Mouse (Mus musculus): ENCODE data around the gene Psma5. TPM values are rescaled to one million over a fixed set of nuclear protein-coding genes. Genes with fewer than 3 reads are reported as not detected.

Psma5 gene
- polyA plus RNA-seq, 1 experiment from 2014 or later, result 327 TPM

GRCm38 (mm10) chr3:108287811-108288805 lies 31.4 kb downstream of the Psma5 start:
- ATAC-seq (ENCODE audit: low FRiP score, low TSS enrichment), result peak; percentile 36
- Histone ChIP-seq H3K27ac (ENCODE audit: low read depth, low read length) (peak overlapping the region; percentile 70), H3K9me3 (ENCODE audit: control insufficient read depth, low read length) (no peaks in the 10 kb centered on the region), H3K36me3 (ENCODE audit: control insufficient read depth, insufficient read depth, low read length) (no peaks in the 10 kb centered on the region), H3K9ac (ENCODE audit: low read depth, low read length) (no peak overlapping the region; the same call in 1 of the 2 replicates), H3K4me1 (ENCODE audit: control insufficient read depth, insufficient read depth, low read length) (peaks cover 56% of the 10 kb centered on the region), H3K27me3 (ENCODE audit: control insufficient read depth, insufficient read depth, low read length) (no peaks in the 10 kb centered on the region), H3K4me2 (replicated peaks; ENCODE audit: low read depth, low read length) (peak overlapping the region; percentile 24), H3K4me3 (ENCODE audit: low read length) (no peak overlapping the region)
- 11% methylated on average over 17 of the region's 17 CpGs for WGBS

- 73% methylated on average over 13 of the region's 13 CpGs for WGBS
- no peak overlapping the region for H3K4me3 ChIP-seq (ENCODE audit: low read length)
- no peak overlapping the region for H3K27ac ChIP-seq (ENCODE audit: low read depth, low read length)
- H3K4me2 ChIP-seq (replicated peaks; ENCODE audit: low read depth, low read length), result no peak overlapping the region
- no peak for ATAC-seq (ENCODE audit: low FRiP score, low TSS enrichment)
- H3K4me1 ChIP-seq (ENCODE audit: control insufficient read depth, insufficient read depth, low read length), result peaks cover 53% of the 10 kb centered on the region
- H3K9me3 ChIP-seq (ENCODE audit: control insufficient read depth, low read length), result no peaks in the 10 kb centered on the region
- H3K36me3 ChIP-seq (ENCODE audit: control insufficient read depth, insufficient read depth, low read length), result no peaks in the 10 kb centered on the region
- no peak overlapping the region for H3K9ac ChIP-seq (ENCODE audit: low read depth, low read length)
- no peaks in the 10 kb centered on the region for H3K27me3 ChIP-seq (ENCODE audit: control insufficient read depth, insufficient read depth, low read length)
Measured at GRCm38 (mm10) chr3:108289311-108290130, 32.8 kb downstream of the Psma5 start.

- Histone ChIP-seq H3K27ac (ENCODE audit: low read depth, low read length) (no peak overlapping the region), H3K4me1 (ENCODE audit: control insufficient read depth, insufficient read depth, low read length) (peaks cover 49% of the 10 kb centered on the region), H3K4me2 (replicated peaks; ENCODE audit: low read depth, low read length) (no peak overlapping the region), H3K9ac (ENCODE audit: low read depth, low read length) (no peak overlapping the region), H3K9me3 (ENCODE audit: control insufficient read depth, low read length) (no peaks in the 10 kb centered on the region), H3K4me3 (ENCODE audit: low read length) (no peak overlapping the region), H3K27me3 (ENCODE audit: control insufficient read depth, insufficient read depth, low read length) (no peaks in the 10 kb centered on the region), H3K36me3 (ENCODE audit: control insufficient read depth, insufficient read depth, low read length) (no peaks in the 10 kb centered on the region)
- WGBS, result 64% methylated on average over 17 of the region's 17 CpGs
- ATAC-seq (ENCODE audit: low FRiP score, low TSS enrichment), result no peak
Measured at GRCm38 (mm10) chr3:108291036-108291799, 34.5 kb downstream of the Psma5 start.

- no peak overlapping the region for H3K9ac ChIP-seq (ENCODE audit: low read depth, low read length)
- no peak overlapping the region for H3K4me3 ChIP-seq (ENCODE audit: low read length)
- H3K27me3 ChIP-seq (ENCODE audit: control insufficient read depth, insufficient read depth, low read length), result no peaks in the 10 kb centered on the region
- no peaks in the 10 kb centered on the region for H3K36me3 ChIP-seq (ENCODE audit: control insufficient read depth, insufficient read depth, low read length)
- WGBS, result 31% methylated on average over 2 of the region's 2 CpGs
- H3K27ac ChIP-seq (ENCODE audit: low read depth, low read length), result no peak overlapping the region
- no peaks in the 10 kb centered on the region for H3K9me3 ChIP-seq (ENCODE audit: control insufficient read depth, low read length)
- ATAC-seq (ENCODE audit: low FRiP score, low TSS enrichment), result no peak
- no peak overlapping the region for H3K4me2 ChIP-seq (replicated peaks; ENCODE audit: low read depth, low read length)
- H3K4me1 ChIP-seq (ENCODE audit: control insufficient read depth, insufficient read depth, low read length), result peaks cover 35% of the 10 kb centered on the region
Measured at GRCm38 (mm10) chr3:108294398-108294797, 37.7 kb downstream of the Psma5 start.

- Histone ChIP-seq H3K9ac (ENCODE audit: low read depth, low read length) (no peak overlapping the region), H3K27me3 (ENCODE audit: control insufficient read depth, insufficient read depth, low read length) (no peaks in the 10 kb centered on the region), H3K36me3 (ENCODE audit: control insufficient read depth, insufficient read depth, low read length) (no peaks in the 10 kb centered on the region), H3K4me3 (ENCODE audit: low read length) (peak overlapping the region; percentile 3; the same call in 1 of the 2 replicates), H3K4me1 (ENCODE audit: control insufficient read depth, insufficient read depth, low read length) (peaks cover 29% of the 10 kb centered on the region), H3K9me3 (ENCODE audit: control insufficient read depth, low read length) (no peaks in the 10 kb centered on the region), H3K4me2 (replicated peaks; ENCODE audit: low read depth, low read length) (peak overlapping the region; percentile 29; the same call in 1 of the 2 replicates), H3K27ac (ENCODE audit: low read depth, low read length) (peak overlapping the region; percentile 55; the same call in 1 of the 2 replicates)
- ATAC-seq (ENCODE audit: low FRiP score, low TSS enrichment), result no peak
- WGBS, result 49% methylated on average over 14 of the region's 14 CpGs
Measured at GRCm38 (mm10) chr3:108295379-108296219, 38.9 kb downstream of the Psma5 start.

- no peaks in the 10 kb centered on the region for H3K9me3 ChIP-seq (ENCODE audit: control insufficient read depth, low read length)
- no peaks in the 10 kb centered on the region for H3K36me3 ChIP-seq (ENCODE audit: control insufficient read depth, insufficient read depth, low read length)
- H3K27me3 ChIP-seq (ENCODE audit: control insufficient read depth, insufficient read depth, low read length), result no peaks in the 10 kb centered on the region
- 21% methylated on average over 14 of the region's 14 CpGs for WGBS
- H3K27ac ChIP-seq (ENCODE audit: low read depth, low read length), result peak overlapping the region; percentile 55; the same call in 1 of the 2 replicates
- H3K9ac ChIP-seq (ENCODE audit: low read depth, low read length), result no peak overlapping the region
- H3K4me3 ChIP-seq (ENCODE audit: low read length), result peak overlapping the region; percentile 3; the same call in 1 of the 2 replicates
- peak overlapping the region; percentile 29 for H3K4me2 ChIP-seq (replicated peaks; ENCODE audit: low read depth, low read length)
- H3K4me1 ChIP-seq (ENCODE audit: control insufficient read depth, insufficient read depth, low read length), result peaks cover 23% of the 10 kb centered on the region
- ATAC-seq (ENCODE audit: low FRiP score, low TSS enrichment), result peak; percentile 82
Measured at GRCm38 (mm10) chr3:108296220-108297049, 39.7 kb downstream of the Psma5 start.

GRCm38 (mm10) chr3:108297050-108297419 lies 40.3 kb downstream of the Psma5 start:
- peak overlapping the region; percentile 55; the same call in 1 of the 2 replicates for H3K27ac ChIP-seq (ENCODE audit: low read depth, low read length)
- H3K27me3 ChIP-seq (ENCODE audit: control insufficient read depth, insufficient read depth, low read length), result no peaks in the 10 kb centered on the region
- H3K4me2 ChIP-seq (replicated peaks; ENCODE audit: low read depth, low read length), result no peak overlapping the region
- ATAC-seq (ENCODE audit: low FRiP score, low TSS enrichment), result no peak
- 73% methylated on average over 7 of the region's 7 CpGs for WGBS
- H3K9ac ChIP-seq (ENCODE audit: low read depth, low read length), result no peak overlapping the region
- no peak overlapping the region for H3K4me3 ChIP-seq (ENCODE audit: low read length)
- H3K4me1 ChIP-seq (ENCODE audit: control insufficient read depth, insufficient read depth, low read length), result peaks cover 23% of the 10 kb centered on the region
- no peaks in the 10 kb centered on the region for H3K9me3 ChIP-seq (ENCODE audit: control insufficient read depth, low read length)
- no peaks in the 10 kb centered on the region for H3K36me3 ChIP-seq (ENCODE audit: control insufficient read depth, insufficient read depth, low read length)
